Mouse (Mus musculus): ENCODE measurements around the gene Crmp1. TPM values are rescaled to one million over a fixed set of nuclear protein-coding genes. Genes with fewer than 3 reads are reported as not detected.

The Crmp1 gene
- polyA plus RNA-seq, 1 experiment from 2014 or later, result 1.2 TPM

GRCm38 (mm10) chr5:37320174-37320573 lies 78.4 kb downstream of the Crmp1 start:
- Histone ChIP-seq H3K36me3 (ENCODE audit: insufficient read depth, low read length) (no peaks in the 10 kb centered on the region), H3K9me3 (ENCODE audit: low read length) (no peaks in the 10 kb centered on the region), H3K4me1 (ENCODE audit: insufficient read depth, low read depth, low read length) (no peaks in the 10 kb centered on the region), H3K27me3 (replicated peaks; ENCODE audit: insufficient read depth, low read length) (no peaks in the 10 kb centered on the region), H3K9ac (replicated peaks; ENCODE audit: low read depth) (no peak overlapping the region), H3K4me2 (replicated peaks; ENCODE audit: low read depth, low read length) (no peak overlapping the region), H3K4me3 (ENCODE audit: low read depth, low read length) (no peak overlapping the region), H3K27ac (ENCODE audit: low read length) (no peak overlapping the region)
- ATAC-seq, result no peak
- WGBS, result 56% methylated on average over 3 of the region's 3 CpGs
- DNase-seq (ENCODE audit: low spot score), result no peak
- no peak for TF ChIP-seq CTCF (IDR thresholded peaks at IDR 0.05)
- no peak for TF ChIP-seq EP300 (IDR thresholded peaks at IDR 0.05)

GRCm38 (mm10) chr5:37320761-37321160 lies 79.0 kb downstream of the Crmp1 start:
- Histone ChIP-seq H3K27ac (ENCODE audit: low read length) (no peak overlapping the region), H3K9me3 (ENCODE audit: low read length) (no peaks in the 10 kb centered on the region), H3K4me3 (ENCODE audit: low read depth, low read length) (no peak overlapping the region), H3K36me3 (ENCODE audit: insufficient read depth, low read length) (no peaks in the 10 kb centered on the region), H3K4me2 (replicated peaks; ENCODE audit: low read depth, low read length) (no peak overlapping the region), H3K9ac (replicated peaks; ENCODE audit: low read depth) (no peak overlapping the region), H3K4me1 (ENCODE audit: insufficient read depth, low read depth, low read length) (no peaks in the 10 kb centered on the region), H3K27me3 (replicated peaks; ENCODE audit: insufficient read depth, low read length) (no peaks in the 10 kb centered on the region)
- DNase-seq (ENCODE audit: low spot score) (no peak), ATAC-seq (no peak)
- TF ChIP-seq CTCF (IDR thresholded peaks at IDR 0.05) (no peak), EP300 (IDR thresholded peaks at IDR 0.05) (no peak)
- WGBS, result 86% methylated on average over 4 of the region's 4 CpGs

DNA sequence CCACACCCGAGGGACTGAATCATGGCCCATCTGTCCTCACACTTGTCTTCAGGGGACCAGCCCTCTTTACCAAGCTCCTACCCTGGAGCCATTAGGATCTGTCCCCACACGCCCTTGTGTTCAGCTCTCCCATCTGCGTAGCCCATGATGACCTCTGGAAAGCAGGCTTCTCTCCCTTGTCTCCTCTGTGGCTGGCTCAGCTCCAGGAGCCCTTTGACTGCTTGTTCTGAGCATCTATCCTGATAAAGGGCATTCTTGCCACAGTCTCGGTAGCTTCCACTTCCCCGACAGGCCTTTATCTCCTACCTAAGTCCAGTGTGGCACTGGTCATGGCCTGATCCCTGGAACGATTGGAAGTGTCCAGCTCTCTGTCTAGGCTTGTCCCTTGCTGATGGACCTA lies 84.9 kb downstream of the Crmp1 start:
- Histone ChIP-seq H3K4me2 (replicated peaks; ENCODE audit: low read depth, low read length) (no peak overlapping the region), H3K9ac (replicated peaks; ENCODE audit: low read depth) (no peak overlapping the region), H3K4me3 (ENCODE audit: low read depth, low read length) (no peak overlapping the region), H3K27me3 (replicated peaks; ENCODE audit: insufficient read depth, low read length) (no peaks in the 10 kb centered on the region), H3K9me3 (ENCODE audit: low read length) (no peaks in the 10 kb centered on the region), H3K27ac (ENCODE audit: low read length) (no peak overlapping the region), H3K4me1 (ENCODE audit: insufficient read depth, low read depth, low read length) (no peaks in the 10 kb centered on the region), H3K36me3 (ENCODE audit: insufficient read depth, low read length) (no peaks in the 10 kb centered on the region)
- ATAC-seq, result no peak
- DNase-seq (ENCODE audit: low spot score), result no peak
- TF ChIP-seq EP300 (IDR thresholded peaks at IDR 0.05) (no peak), CTCF (IDR thresholded peaks at IDR 0.05) (no peak)
- WGBS, result 85% methylated on average over 6 of the region's 6 CpGs

GRCm38 (mm10) chr5:37330449-37331132 lies 88.9 kb downstream of the Crmp1 start:
- no peak for TF ChIP-seq CTCF (IDR thresholded peaks at IDR 0.05)
- TF ChIP-seq EP300 (IDR thresholded peaks at IDR 0.05), result no peak
- Histone ChIP-seq H3K36me3 (ENCODE audit: insufficient read depth, low read length) (no peaks in the 10 kb centered on the region), H3K27me3 (replicated peaks; ENCODE audit: insufficient read depth, low read length) (no peaks in the 10 kb centered on the region), H3K4me3 (ENCODE audit: low read depth, low read length) (no peak overlapping the region), H3K4me2 (replicated peaks; ENCODE audit: low read depth, low read length) (no peak overlapping the region), H3K9ac (replicated peaks; ENCODE audit: low read depth) (no peak overlapping the region), H3K27ac (ENCODE audit: low read length) (no peak overlapping the region), H3K4me1 (ENCODE audit: insufficient read depth, low read depth, low read length) (no peaks in the 10 kb centered on the region), H3K9me3 (ENCODE audit: low read length) (no peaks in the 10 kb centered on the region)
- DNase-seq (ENCODE audit: low spot score) (no peak), ATAC-seq (no peak)
- 86% methylated on average over 8 of the region's 8 CpGs for WGBS

- Histone ChIP-seq H3K9ac (replicated peaks; ENCODE audit: low read depth) (no peak overlapping the region), H3K27me3 (replicated peaks; ENCODE audit: insufficient read depth, low read length) (no peaks in the 10 kb centered on the region), H3K27ac (ENCODE audit: low read length) (no peak overlapping the region), H3K9me3 (ENCODE audit: low read length) (no peaks in the 10 kb centered on the region), H3K4me3 (ENCODE audit: low read depth, low read length) (no peak overlapping the region), H3K36me3 (ENCODE audit: insufficient read depth, low read length) (no peaks in the 10 kb centered on the region), H3K4me2 (replicated peaks; ENCODE audit: low read depth, low read length) (no peak overlapping the region), H3K4me1 (ENCODE audit: insufficient read depth, low read depth, low read length) (no peaks in the 10 kb centered on the region)
- TF ChIP-seq CTCF (IDR thresholded peaks at IDR 0.05), result no peak
- TF ChIP-seq EP300 (IDR thresholded peaks at IDR 0.05), result no peak
- WGBS, result 92% methylated on average over 2 of the region's 2 CpGs
- DNase-seq (ENCODE audit: low spot score) (no peak), ATAC-seq (no peak)
Observed at GRCm38 (mm10) chr5:37331133-37331505, 89.4 kb downstream of the Crmp1 start.

DNA sequence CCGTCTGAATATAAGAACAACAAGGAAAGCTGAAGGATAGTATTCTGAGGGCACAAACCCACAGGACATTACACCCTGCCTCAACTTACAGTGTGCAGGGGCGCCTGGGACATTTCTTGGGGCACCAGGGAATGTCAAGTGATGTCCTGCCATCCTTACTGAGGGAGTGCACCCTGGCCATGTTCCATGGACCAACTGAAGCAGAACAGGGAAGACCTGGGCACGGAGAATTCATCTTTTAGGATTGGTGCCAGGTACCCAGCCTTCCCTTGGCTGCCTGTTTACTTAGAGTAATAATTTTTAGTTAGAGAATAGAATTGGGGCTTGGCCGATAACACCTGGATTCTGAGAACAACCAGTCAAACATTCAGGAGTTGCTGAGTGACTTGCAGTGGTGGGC lies 90.3 kb downstream of the Crmp1 start:
- H3K4me2 ChIP-seq (replicated peaks; ENCODE audit: low read depth, low read length), result no peak overlapping the region
- H3K27me3 ChIP-seq (replicated peaks; ENCODE audit: insufficient read depth, low read length), result no peaks in the 10 kb centered on the region
- no peak for ATAC-seq
- H3K27ac ChIP-seq (ENCODE audit: low read length), result no peak overlapping the region
- H3K36me3 ChIP-seq (ENCODE audit: insufficient read depth, low read length), result no peaks in the 10 kb centered on the region
- no peaks in the 10 kb centered on the region for H3K9me3 ChIP-seq (ENCODE audit: low read length)
- H3K9ac ChIP-seq (replicated peaks; ENCODE audit: low read depth), result no peak overlapping the region
- 72% methylated on average over 4 of the region's 4 CpGs for WGBS
- DNase-seq (ENCODE audit: low spot score), result no peak
- TF ChIP-seq CTCF (IDR thresholded peaks at IDR 0.05) (no peak), EP300 (IDR thresholded peaks at IDR 0.05) (no peak)
- H3K4me3 ChIP-seq (ENCODE audit: low read depth, low read length), result no peak overlapping the region
- peaks cover 7% of the 10 kb centered on the region for H3K4me1 ChIP-seq (ENCODE audit: insufficient read depth, low read depth, low read length)

- peaks cover 16% of the 10 kb centered on the region for H3K4me1 ChIP-seq (ENCODE audit: insufficient read depth, low read depth, low read length)
- no peaks in the 10 kb centered on the region for H3K9me3 ChIP-seq (ENCODE audit: low read length)
- H3K4me2 ChIP-seq (replicated peaks; ENCODE audit: low read depth, low read length), result no peak overlapping the region
- H3K36me3 ChIP-seq (ENCODE audit: insufficient read depth, low read length), result no peaks in the 10 kb centered on the region
- no peak overlapping the region for H3K27ac ChIP-seq (ENCODE audit: low read length)
- no peaks in the 10 kb centered on the region for H3K27me3 ChIP-seq (replicated peaks; ENCODE audit: insufficient read depth, low read length)
- WGBS, result 53% methylated on average over 3 of the region's 3 CpGs
- no peak overlapping the region for H3K9ac ChIP-seq (replicated peaks; ENCODE audit: low read depth)
- no peak for TF ChIP-seq CTCF (IDR thresholded peaks at IDR 0.05)
- no peak for TF ChIP-seq EP300 (IDR thresholded peaks at IDR 0.05)
- DNase-seq (ENCODE audit: low spot score) (no peak), ATAC-seq (no peak)
- H3K4me3 ChIP-seq (ENCODE audit: low read depth, low read length), result no peak overlapping the region
Observed at GRCm38 (mm10) chr5:37335061-37335460, 93.3 kb downstream of the Crmp1 start.
